Mouse (Mus musculus): ENCODE measurements around the gene Slc51a.

GRCm38 (mm10) chr16:32484431-32484871 is 3.2 kb downstream of the Slc51a start:
- TF ChIP-seq USF1 (IDR thresholded peaks at IDR 0.05; ENCODE audit: low read depth) (no peak), CTCF (IDR thresholded peaks at IDR 0.05; ENCODE audit: control insufficient read depth, insufficient read depth, insufficient read length) (no peak), CEBPB (IDR thresholded peaks at IDR 0.05; ENCODE audit: low read depth) (no peak)

All from C2C12 (cell line).